Mouse (Mus musculus) inflammation-experienced regulatory T-cells, adult 6 months (primary cell): ENCODE measurements around the gene Luzp1. TPM values are rescaled to one million over a fixed set of nuclear protein-coding genes. Genes with fewer than 3 reads are reported as not detected.

ENCODE experiments used
- ATAC-seq: one replicate; pipeline ENCODE4 v1.8.0; 2017
- polyA plus RNA-seq, 3 experiments: library from polyadenylated mRNA; unstranded; fragments of 100-300 nt; shearing (Covaris generic); gene quantifications; one replicate each; pipeline ENCODE4 v1.2.1; 2017

Gene Luzp1
- polyA plus RNA-seq, 3 experiments from 2014 or later: 4.9 to 10.9 (median 5.6) TPM

DNA sequence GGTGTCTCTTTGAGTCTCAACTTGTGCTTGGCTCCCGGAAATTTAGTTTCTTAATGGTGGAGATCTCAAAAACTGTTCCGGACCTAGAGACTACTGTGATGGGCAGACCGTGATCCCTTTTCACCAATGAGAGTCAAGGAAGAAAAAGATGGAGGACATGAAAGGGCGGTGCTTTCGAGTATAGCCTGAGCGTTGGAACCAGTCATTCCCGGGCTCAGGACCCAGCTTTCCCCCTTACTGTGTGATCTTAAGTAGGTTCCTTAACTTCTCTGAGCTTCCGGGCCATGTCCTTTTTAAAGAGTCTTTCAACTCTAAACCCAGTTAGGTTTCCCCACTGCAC is 6.8 kb upstream of the Luzp1 start:
- peak; percentile 83 for ATAC-seq

DNA sequence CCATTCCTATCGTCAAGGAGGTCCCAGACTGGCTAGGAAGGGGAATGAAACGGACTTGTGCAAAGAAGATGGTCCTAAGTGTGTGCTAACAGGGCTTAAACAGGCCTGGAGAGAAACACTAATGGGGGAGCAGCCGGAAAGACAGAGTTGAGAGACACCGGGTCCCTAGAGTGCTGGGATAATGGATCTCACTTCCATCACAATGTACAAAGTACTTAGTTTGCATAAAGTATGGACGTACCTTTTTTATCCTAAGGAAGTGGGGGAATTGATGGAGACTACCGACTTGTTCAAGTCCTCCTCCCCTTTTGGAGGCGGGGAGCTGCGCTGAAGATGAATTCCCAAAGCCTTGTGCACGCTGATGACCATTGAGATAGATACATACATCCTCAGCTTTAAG is 6.1 kb upstream of the Luzp1 start:
- ATAC-seq: no peak

DNA sequence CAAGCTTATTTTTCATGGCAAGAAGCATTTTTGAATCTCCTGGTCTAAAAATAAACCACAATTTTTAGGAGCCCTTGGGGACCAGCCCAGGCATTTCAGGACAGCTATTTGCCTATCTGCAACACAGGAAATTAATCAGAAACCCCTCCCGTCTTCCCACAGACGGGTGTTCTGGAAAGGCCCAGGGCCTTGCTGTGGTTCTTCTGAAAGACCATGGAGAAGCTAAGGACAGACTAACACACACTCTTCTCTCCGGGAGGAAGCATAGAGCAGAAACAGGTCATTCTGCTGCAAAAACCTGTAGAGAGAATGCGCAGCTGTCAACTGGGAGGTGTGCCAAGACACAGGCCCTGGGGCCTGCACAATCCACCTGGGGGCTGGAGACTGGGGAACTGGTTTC is 3.3 kb upstream of the Luzp1 start:
- ATAC-seq: no peak

DNA sequence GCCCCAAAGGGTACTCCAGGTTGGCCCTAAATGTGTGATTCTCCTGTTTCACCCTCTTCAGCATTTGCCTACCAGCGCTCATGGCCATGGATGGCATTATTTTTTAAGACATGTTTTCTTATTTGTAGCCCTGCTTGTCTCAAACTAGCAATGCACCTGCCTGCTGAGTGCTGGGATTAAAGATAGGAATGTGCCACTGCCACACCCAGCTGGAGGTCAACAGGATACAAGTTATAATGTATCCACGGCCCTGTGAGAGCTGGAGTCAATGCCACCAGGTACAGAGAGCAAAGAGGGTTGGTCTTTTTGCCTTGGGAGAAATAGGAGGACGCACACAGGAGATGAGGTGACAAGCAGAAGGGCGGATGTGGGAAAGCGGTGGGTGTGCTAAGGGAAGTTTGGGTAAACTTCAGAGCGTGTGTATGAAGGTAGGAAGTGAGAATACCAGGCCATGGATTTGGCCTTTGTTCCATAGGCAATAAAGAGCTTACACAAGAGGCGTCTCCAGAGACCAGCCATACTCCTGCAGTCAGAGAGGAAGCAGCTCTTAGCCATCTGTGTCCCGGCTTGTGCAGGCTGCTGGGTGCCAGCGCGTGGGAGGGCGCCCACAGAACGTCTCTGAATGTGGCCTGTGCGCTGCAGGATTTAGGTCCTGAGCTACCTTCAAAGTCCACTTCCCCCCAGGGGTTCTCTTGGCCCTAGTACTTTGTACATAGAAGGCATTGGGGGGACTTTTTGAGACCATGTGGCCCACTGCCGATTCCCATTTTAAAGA is 821 bp upstream of the Luzp1 start:
- ATAC-seq: no peak

DNA sequence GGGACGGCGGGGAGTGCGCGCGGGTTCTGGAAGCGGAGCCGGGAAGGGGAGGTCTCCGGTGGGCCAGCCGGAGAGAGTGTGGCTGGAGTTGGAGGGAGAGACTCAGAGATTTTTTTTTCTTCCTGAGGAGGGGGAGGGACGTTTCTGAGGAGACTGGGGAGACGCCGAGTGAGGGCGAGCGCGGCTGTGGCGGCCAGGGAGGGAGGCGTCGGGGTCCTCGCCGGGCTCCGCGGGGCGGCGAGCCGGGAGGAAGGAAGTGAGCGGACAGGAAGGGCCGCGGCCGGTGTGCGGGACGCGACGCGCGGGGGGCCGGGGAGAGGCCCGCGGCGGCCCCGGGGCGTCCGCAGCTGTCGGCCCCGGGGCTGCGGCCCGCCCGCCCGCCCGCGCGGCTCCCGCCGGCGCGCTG is 383 bp downstream of the Luzp1 start:
- peak; percentile 11 for ATAC-seq

DNA sequence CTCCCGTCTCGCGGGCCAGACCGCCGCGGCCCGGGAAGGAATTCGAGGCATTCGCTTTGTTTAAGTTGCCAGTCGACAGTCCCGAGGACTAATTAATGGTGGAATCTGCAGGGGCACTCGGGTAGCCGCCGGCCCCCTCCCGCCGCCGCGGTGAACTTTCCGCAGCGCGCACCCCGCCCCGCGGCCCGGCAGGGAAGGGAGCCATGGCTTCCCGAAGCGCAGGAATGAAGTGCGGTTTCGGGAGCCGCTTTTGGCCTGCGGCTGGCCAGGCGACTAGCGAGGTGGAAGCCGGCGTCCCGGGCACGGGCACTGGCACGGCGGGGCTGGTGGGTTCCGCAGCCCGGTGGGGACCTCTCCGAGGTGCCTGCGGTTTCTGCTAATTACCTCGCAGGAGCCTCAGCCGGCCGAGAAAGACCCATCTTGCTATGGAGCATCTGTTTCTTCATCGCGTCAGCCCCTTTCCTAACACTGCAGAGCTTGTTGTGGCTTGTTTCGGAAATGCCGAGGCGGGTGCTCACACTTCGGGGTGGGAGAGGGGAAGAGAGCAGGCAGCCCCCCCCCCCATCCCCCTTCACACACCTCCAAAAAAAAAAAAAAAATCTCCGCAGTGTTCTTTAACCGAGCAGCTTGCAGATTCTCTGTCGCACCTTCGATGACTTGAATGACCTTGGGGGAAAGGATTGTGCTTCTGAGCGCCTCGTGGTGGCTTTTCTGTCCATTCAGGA is 948 bp downstream of the Luzp1 start:
- ATAC-seq: peak; percentile 13

DNA sequence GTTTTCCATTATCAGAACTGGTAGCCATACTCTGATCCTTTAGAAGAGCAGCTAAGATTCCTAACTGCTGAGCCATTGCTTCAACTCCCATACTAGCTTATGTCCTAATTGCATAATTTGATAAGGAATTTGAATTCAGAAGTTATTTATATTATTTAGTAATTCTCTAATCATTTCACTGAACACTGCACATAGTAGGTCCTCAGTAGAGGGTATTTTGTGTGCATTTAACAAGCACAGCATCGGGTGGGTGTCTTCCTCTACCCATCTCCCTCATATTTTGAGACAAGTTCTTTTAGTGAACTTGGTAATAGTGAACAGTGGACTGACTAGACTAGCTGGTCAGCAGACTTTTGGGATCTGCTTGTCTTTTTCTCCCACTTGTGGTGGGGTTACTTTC is 7.1 kb downstream of the Luzp1 start:
- no peak for ATAC-seq

DNA sequence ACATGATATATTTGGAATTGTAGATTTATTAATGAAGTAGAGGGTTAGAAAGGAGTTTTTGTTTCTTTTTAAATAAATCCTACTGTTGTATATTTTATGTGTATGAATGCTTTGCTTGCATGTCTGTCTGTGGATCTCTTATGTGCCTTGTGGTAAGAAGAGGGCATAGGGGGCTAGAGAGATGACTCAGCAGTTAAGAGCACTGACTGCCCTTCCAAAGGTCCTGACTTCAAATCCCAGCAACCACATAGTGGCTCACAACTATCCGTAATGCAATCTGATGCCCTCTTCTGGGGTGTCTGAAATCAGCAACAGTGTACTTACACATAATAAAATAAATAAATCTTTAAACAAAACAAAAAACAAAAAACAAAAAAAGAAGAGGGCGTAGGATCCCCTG is 17.0 kb downstream of the Luzp1 start:
- ATAC-seq: no peak

DNA sequence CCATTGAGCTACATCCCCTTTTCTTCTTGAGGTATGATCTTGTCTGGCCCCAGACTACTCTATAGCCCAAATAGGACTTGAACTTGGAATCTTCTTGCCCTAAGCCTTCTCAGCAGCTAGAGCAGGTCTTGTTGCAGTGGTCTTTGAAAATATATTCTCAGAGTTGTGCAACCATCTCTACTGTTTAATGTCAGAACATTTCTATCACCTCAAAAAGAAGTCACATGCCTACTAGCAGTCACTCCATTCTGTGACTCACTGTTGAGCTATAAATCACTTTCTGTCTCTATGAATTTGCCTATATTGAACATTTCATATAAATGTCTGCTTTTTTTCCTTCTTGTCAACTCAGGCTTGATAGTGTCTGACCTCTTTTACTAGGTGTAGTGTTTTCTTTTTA is 26.4 kb downstream of the Luzp1 start:
- no peak for ATAC-seq

DNA sequence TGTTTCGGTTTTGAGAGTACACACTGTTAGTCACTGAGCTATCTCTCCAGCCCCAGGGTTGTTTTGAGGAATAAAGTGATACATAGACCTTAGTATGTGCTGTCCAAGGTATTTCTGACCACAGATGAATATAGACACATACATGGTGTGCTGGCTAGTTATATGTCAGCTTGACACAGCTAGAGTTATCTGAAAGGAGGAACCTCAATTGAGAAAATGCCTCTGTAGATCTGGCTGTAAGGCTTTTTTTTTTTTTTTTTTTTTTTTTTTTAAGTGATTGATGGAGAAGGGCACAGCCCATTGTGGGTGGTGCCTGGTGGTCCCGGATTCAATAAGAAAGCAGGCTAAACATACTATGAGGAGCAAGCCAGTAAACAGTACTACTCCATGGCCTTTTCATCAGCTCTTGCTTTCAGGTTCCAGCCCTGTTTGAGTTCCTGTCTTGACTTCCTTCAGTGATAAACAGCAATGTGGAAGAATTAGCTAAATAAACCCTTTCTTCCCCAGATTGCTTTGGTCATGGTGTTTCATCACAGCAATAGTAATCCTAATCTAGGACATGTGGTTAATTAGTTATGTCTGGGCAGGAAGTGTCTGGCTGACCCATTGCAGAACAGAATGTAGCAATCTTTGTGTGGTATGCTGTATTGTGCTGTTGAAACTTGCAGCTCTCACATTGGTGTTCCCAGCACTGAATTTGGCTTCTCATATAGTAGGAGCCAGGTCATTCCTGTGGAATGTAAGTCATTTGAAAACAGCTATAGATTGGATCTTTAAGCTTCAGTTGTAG is 36.1 kb downstream of the Luzp1 start:
- ATAC-seq: no peak

DNA sequence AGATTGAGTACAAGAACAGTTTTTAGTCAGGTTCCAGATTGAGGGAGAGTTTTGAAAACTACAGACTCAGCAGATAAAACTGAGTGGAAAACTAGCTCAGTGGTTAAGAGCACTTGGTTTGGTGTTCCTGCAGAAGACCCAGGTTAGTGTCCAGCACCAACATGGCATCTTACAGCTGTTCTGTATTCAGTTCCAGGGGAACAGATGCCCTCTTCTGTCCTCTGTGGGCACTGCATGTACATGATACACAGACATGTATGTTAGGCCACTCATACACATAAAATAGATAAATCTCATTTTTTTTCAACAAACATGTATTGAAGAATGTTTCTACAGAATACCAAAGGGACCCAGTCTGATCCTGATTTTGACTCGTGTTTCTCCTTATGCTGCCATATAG is 40.3 kb downstream of the Luzp1 start:
- ATAC-seq: peak; percentile 32

DNA sequence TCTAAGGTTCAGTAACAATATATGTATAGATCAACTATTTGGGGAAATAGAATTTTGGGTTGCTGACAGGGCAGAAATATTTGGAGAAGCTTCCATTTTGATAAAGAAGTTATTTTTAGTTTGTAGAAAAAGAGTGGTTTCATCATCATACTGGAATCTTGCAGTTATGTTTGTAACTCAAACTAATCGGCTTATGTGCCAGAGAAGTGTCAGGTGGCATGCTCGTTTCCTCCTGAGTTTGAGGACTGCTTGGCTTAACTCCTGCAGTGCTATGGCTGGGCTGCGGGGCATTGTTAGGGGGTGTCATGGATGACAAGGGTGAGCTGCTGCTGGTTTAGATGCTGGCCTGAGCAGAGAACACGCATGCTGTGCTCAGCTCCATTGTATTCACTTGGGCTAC is 42.1 kb downstream of the Luzp1 start:
- ATAC-seq: no peak

DNA sequence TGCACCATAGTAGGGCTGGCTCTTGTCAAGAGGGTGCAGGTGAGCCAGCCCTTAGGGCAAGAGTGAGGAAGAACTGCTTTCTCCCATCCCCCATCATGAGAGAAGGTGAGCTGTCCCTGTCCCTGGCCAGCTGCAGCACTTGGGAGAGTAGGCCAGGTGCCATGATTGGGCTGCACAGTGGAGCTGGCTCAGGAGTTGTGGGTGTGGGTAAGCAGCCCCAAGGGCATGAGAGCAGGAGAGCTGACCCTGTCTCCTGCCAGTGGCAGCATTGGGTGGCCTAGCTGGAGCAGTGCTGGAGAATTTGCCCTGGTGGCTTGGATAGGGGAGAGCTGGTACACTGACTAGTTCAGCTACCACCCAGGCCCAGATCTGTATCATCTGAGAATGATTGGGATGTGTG is 43.3 kb downstream of the Luzp1 start:
- no peak for ATAC-seq

DNA sequence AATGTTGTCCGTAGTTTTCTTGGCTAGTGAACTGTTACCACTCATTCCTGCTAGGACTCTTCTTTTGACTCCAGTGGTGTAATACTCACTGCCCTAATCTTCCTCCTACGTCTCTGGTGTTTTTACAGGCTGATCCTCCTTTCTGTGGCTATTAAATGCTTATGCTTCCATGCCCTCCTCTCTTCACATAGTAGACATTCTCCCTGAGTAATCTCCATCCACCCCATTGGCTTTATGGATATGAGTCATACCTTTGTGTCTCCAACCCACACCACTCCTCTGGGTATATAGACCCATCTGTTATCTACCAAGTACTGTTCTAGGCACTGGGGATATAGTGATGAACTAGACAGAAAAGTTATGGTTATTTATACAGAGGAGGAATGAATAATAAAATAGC is 48.6 kb downstream of the Luzp1 start:
- no peak for ATAC-seq

DNA sequence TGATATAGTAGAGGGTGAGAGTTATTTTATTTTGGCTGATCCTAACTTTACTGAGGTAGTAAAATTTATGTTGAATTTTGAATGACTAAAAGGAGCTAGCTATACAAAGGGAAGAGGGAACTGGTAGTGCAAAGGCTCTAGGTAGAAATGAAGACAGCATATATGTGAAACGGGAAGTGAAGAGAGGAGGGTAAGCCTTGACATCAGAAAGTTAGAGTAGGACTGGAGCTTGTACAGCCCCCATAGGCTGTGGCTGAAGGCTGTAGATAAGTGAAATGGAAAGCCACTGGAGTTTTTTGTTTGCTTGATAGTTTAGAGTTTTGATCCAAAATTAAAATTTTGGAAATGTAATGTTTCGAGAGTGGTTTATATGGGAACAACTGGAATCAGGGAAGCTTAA is 49.0 kb downstream of the Luzp1 start:
- no peak for ATAC-seq

DNA sequence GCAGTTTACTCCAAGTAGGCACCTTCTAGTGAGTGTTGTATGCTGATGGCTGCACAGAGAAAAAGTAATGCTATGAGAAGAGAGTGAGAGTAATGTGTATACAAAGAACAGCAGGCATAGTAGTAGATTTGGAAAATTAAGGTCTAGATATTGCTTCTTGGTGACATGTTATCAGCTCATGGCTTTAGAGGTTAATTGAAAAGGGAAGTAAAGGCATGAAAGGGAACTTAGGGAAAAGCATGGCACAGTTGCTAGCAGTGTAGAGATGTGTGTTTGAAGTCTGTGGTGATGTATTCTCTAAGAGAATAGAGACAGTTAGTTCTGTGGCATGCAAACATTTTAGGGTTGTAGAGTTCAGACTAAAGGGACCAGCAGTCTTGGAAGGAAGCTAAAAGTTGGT is 50.3 kb downstream of the Luzp1 start:
- no peak for ATAC-seq

DNA sequence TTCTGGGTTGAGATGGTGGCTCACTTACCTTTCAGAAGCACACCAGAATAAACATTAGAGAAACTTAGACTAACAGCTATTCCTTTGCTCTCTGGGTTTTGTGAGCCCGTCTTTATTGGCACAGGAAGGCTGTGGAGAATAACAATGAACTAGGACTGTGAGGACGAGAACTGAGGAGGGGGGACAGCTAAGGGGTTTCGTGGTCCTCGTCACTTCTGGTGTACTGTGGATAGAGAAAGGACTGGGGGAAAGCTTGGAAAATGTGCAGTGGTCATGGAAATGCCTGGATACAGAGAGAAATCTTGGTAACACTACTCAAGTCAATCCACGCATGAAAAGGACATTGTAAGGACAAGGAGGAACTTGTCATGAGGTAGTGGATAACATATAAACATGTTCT is 52.3 kb downstream of the Luzp1 start:
- ATAC-seq: no peak

DNA sequence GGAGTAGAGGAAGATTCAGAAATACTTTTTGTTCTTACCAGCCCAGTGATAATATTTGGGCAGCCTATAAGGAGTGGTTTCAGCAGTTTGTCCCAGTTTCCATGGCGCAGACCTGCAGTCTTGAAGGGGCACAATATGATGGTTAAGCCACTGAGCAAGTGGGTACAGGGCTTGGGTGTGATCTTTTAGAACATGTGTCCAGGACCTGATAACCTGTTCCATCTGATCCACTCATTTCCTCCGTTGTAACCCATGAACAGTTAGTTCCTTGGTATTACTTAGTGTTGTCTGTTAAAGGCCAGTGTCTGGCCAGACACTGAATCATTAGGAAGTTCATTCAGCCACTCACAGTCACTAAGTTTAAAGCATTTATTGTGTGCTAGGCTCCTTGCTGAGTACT is 54.7 kb downstream of the Luzp1 start:
- ATAC-seq: no peak

DNA sequence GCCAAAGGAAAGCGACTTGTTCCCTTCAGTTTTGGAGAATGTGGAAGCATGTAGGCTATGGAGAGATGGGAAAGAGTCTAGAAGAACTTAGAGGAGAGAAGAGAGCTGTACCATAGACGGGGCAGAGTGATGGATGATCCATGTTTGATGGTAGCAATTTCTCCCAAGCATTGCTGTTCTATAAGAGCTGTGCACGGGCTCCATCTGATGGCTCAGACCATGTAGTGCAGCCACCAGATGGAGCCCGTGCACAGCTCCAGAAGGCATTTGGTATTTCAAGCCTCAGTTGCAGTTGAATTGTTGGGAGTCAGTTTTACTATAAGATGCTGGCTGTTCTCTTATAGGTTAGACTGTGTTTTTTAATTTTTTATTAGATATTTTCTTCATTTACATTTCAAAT is 56.9 kb downstream of the Luzp1 start:
- peak; percentile 50 for ATAC-seq

DNA sequence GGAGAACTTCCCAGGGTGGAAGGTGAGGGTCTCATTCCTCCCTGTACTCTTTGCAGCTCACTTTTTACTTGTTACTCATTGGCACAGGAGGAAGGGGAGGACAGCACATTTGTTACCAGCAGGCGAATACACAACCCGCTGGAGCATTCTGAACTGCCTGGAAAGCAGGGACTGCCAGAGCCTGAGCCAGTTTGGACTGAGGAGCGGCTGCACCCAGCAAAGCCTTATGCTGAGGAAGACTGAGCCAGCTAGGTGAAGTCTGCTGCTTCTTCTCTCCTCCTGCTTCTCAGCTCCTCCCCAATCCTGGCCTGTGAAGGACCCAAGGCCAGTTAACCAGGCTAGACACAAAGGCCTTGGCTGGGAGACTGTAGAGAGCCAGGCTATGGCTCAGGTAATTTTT is 75.6 kb downstream of the Luzp1 start:
- ATAC-seq: no peak

DNA sequence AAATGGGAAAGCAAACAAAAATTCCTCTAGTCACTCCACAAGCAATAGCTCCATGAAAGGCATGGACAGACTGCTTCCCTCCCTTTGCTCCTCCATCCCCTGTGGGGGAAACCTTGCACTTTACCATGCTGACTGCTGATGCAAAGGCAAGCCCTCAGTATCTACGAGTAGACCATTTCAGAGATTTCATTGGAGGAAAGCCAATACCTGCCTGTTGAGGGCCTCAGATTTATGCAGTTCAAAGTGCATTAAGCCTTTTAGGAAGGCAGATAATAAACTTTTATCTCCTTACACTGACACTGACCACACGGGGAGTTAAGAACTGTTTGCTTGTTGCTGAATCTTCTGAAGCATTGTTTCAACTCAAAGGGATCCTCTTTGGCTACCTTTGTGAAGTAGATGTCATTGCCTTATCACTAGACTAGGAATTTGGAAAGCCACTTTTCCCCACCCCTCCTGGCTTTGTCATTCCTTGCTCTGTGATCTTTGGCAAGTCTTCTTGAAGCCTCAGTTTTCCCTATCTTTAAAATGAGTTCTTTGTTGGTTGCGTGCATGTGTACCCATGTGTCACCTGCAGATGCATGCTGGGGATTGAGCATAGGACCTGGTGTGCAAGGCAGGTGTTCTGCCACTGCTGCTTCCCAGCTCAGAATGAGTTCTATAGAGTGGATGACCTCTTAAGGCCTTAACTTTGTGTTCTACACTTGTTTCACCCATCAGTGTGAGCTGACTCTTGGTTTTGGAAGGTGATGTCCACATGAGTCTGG is 76.9 kb downstream of the Luzp1 start:
- ATAC-seq: no peak

DNA sequence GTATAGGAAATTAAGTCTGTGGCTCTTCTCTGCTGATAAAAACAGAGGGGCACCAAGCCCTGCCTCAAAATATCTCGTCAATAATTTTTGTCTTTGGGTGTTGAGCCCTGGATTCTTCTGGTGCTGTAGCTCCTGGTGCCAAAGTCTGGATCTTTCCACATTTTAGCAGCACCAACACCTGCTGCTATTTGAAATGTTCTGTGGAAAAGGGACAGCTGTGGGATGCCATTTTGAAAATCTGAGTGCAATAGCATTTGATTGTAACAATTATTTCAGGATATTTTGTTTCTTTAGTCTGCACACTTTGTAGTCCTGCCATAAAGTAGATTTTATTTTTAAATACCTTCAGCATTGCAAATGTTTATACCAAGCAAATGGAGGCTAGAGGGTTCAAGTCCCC is 78.2 kb downstream of the Luzp1 start:
- ATAC-seq: no peak

DNA sequence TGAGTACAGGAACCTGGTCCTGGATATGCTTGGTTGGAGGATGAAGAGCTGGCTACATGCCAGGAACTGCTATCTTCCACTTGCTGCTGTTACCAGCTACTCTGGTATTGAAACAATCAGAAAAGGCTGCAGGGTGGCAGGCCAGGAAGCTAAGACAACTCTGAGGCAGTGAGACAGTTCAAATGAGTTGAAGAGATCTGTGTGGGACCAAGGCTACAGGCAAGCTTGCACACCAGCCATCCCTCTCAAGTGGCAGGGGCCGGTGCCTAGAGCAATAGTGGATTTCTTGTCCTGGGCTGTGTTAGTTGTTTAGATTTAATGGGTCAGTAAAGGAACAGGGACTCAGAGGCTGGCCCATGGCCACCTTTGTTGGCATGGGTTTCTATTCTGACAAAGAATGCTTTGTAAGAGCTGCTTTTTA is 78.8 kb downstream of the Luzp1 start:
- ATAC-seq: no peak
